Mouse (Mus musculus) heart, postnatal 0 days (tissue): Measurements from ENCODE around the gene Add3.

Experiments used
- CTCF ChIP-seq: IDR thresholded peaks from 2 replicates; pipeline ENCODE4 v1.5.1; 2016; ENCODE audit warnings: antibody characterized with exemption, control low read depth, low read depth
- EP300 ChIP-seq: IDR thresholded peaks from 2 replicates; pipeline ENCODE4 v1.6.1; 2016; ENCODE audit warnings: antibody characterized with exemption, low read depth

GRCm38 (mm10) chr19:53226651-53227050, 86.4 kb downstream of the Add3 start:
- no peak for TF ChIP-seq CTCF
- no peak for TF ChIP-seq EP300
